Mouse (Mus musculus) liver, embryonic 18 days (tissue): ENCODE data around the gene Gm5890. TPM values are rescaled to one million over a fixed set of nuclear protein-coding genes. Genes with fewer than 3 reads are reported as not detected.

ENCODE experiments used
- polyA plus RNA-seq: library from polyadenylated mRNA; depleted of rRNA; stranded (reverse); fragments of >200 nt; gene quantifications from 2 replicates; pipeline ENCODE4 v1.2.3, GENCODE M21; 2012; rRNA removed

The Gm5890 gene
- not detected in 2 replicates for polyA plus RNA-seq

DNA sequence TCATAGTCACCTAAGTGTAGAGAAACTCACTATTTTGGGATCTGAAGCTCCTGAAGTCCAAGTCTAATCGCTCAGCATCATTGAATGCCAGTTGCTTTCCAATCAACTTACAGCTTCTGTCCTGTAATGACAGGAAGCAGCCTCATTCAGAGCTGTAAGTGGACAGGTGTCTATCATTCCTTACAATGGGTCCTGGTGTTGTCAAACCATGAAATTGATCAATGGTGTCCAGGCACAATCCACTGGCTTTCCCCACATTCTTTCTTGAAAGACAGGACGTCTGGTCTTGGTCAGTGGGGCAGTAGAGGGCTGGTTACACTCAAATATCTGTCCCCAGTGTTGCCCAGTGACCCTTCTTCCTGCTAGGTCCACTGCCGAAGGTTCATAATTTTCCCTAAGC, at the start of gene Gm5890:
Gene Gm5890 (minus strand): TSS at position 101 of the 400 bp plus-strand sequence.

DNA sequence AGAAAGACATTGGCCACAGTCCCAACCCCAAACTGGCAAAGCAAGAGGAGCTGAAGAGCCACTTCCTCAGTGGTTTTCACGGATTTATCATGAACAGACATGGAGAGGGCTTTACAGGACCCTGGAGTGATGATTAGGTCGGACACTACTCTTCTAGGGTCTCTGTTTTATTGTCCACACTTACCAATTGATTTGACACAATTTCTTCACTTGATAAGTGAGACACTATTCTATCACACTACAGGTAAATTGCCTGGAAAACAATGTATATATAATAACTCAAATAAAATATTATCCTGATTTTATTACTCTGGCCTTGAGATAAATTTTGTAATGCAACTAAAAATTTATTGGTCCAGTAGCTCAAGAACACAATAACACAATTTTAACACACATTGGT, 28.9 kb downstream of the Gm5890 start, which contains the start of gene Gm4498:
Gene Gm4498 (minus strand): TSS at position 101 of the 400 bp plus-strand sequence.

Other genes with a start within 250 kb of the Gm5890 start
- not detected in 2 replicates for gene Vmn1r91, start 163.2 kb downstream of the Gm5890 start, polyA plus RNA-seq
- gene Gm16442, start 140.3 kb downstream of the Gm5890 start, polyA plus RNA-seq: not detected in 2 replicates
- not detected in 2 replicates for gene Vmn1r93, start 123.7 kb downstream of the Gm5890 start, polyA plus RNA-seq
- not detected in 2 replicates for gene Vmn1r94, start 94.5 kb downstream of the Gm5890 start, polyA plus RNA-seq
- gene Vmn1r95, start 69.1 kb downstream of the Gm5890 start, polyA plus RNA-seq: not detected in 2 replicates
- not detected in 2 replicates for gene Gm6164, start 57.2 kb downstream of the Gm5890 start, polyA plus RNA-seq
- not detected in 2 replicates for gene Gm4498, start 29.0 kb downstream of the Gm5890 start, polyA plus RNA-seq
- gene Gm4133, start 71.2 kb upstream of the Gm5890 start, polyA plus RNA-seq: not detected in 2 replicates
- not detected in 2 replicates for gene Gm5728, start 112.6 kb upstream of the Gm5890 start, polyA plus RNA-seq
- gene Vmn1r100, start 155.1 kb upstream of the Gm5890 start, polyA plus RNA-seq: not detected in 2 replicates
- not detected in 2 replicates for gene Vmn1r101, start 179.8 kb upstream of the Gm5890 start, polyA plus RNA-seq
- not detected in 2 replicates for gene Gm10670, start 212.1 kb upstream of the Gm5890 start, polyA plus RNA-seq
- not detected in 2 replicates for gene Vmn1r103, start 247.7 kb upstream of the Gm5890 start, polyA plus RNA-seq